Mouse (Mus musculus) thymus, adult 2 months (tissue): Measurements from ENCODE around the gene Tcta. TPM values are rescaled to one million over a fixed set of nuclear protein-coding genes. Genes with fewer than 3 reads are reported as not detected.

Source experiments
- DNase-seq: peaks from one replicate; pipeline ENCODE4 v3.0.0; 2021
- H3K27ac ChIP-seq: fragments of 200-500 bp; 2 replicates; pipeline ENCODE4 v1.5.1; 2012; ENCODE audit warnings: low read length, control low read depth; ENCODE audit not compliant: control insufficient read depth, insufficient read depth
- H3K27me3 ChIP-seq: fragments of 200-500 bp; 2 replicates; pipeline ENCODE4 v1.6.1; 2012; ENCODE audit warnings: mild to moderate bottlenecking, low read length, moderate library complexity, mixed read lengths; ENCODE audit not compliant: control insufficient read depth, insufficient read depth
- H3K36me3 ChIP-seq: fragments of 200-500 bp; 2 replicates; pipeline ENCODE4 v1.6.1; 2012; ENCODE audit warnings: mild to moderate bottlenecking, low read length, moderate library complexity; ENCODE audit not compliant: control insufficient read depth, insufficient read depth
- H3K4me1 ChIP-seq: fragments of 200-500 bp; replicated peaks from 2 replicates; pipeline ENCODE4 v1.6.1; 2012; ENCODE audit warnings: low read length; ENCODE audit not compliant: control insufficient read depth, insufficient read depth
- H3K4me3 ChIP-seq: fragments of 200-500 bp; 2 replicates; pipeline ENCODE4 v1.5.1; 2012; ENCODE audit warnings: mild to moderate bottlenecking, low read length, control low read depth, moderate library complexity; ENCODE audit not compliant: control insufficient read depth, insufficient read depth
- CTCF ChIP-seq: fragments of 200-500 bp; IDR thresholded peaks from 2 replicates; pipeline ENCODE4 v1.5.1; 2012; ENCODE audit warnings: mild to moderate bottlenecking, control low read depth, low read length, moderate library complexity, borderline replicate concordance; ENCODE audit not compliant: control insufficient read depth, poor library complexity, insufficient read depth; ENCODE audit errors: extremely low read depth
- POLR2A ChIP-seq: fragments of 200-500 bp; IDR thresholded peaks from 2 replicates; pipeline ENCODE4 v1.6.1; 2012; ENCODE audit warnings: mild to moderate bottlenecking, low read length, control low read depth, moderate library complexity; ENCODE audit not compliant: control insufficient read depth, poor library complexity, insufficient read depth; ENCODE audit errors: extremely low read depth
- WGBS: fragments of 180-500 bp; shearing (Covaris S2); methylation state at CpG from one replicate; pipeline ENCODE4 v1.1.7; 2018; 5-methylcytosine and 5-hydroxymethylcytosine counted together
- polyA plus RNA-seq: library from polyadenylated mRNA; depleted of rRNA; stranded (reverse); fragments of >200 nt; gene quantifications from 2 replicates; pipeline ENCODE4 v1.2.3, GENCODE M21; 2012; rRNA removed

The Tcta gene
- polyA plus RNA-seq: 31.1 and 43.4 TPM in 2 replicates

- under 1% methylated on average over 81 of the region's 81 CpGs for WGBS
- TF ChIP-seq POLR2A: peak; percentile 92
- peak; percentile 44; the same call in 1 of the 2 replicates for TF ChIP-seq CTCF
- Histone ChIP-seq H3K4me3 (peak within 1 kb of the TSS; percentile 95), H3K4me1 (peaks cover 9% of the 10 kb centered on the region), H3K27me3 (no peaks in the 10 kb centered on the region), H3K27ac (peak within 1 kb of the TSS; percentile 95), H3K36me3 (no peaks in the 10 kb centered on the region)
- DNase-seq: peak; percentile 98
Observed at GRCm38 (mm10) chr9:108305629-108306520, at the start of gene Tcta, which contains the start of gene Rhoa. Gene Tcta (minus strand): TSS chr9:108306160. Gene Rhoa (plus strand): TSS chr9:108306129.

- Histone ChIP-seq H3K4me3 (no peak overlapping the region), H3K36me3 (peaks cover 35% of the 10 kb centered on the region), H3K27ac (no peak overlapping the region), H3K4me1 (peaks cover 10% of the 10 kb centered on the region; the same call in 1 of the 2 replicates), H3K27me3 (no peaks in the 10 kb centered on the region)
- WGBS: 98% methylated on average over 4 of the region's 4 CpGs
- DNase-seq: no peak
- no peak for TF ChIP-seq POLR2A
- TF ChIP-seq CTCF: no peak
Observed at GRCm38 (mm10) chr9:108349727-108350126, 43.8 kb upstream of the Tcta start.

- peaks cover 11% of the 10 kb centered on the region; the same call in 1 of the 2 replicates for H3K4me1 ChIP-seq
- TF ChIP-seq POLR2A (no peak), CTCF (no peak)
- no peak for DNase-seq
- WGBS: under 1% methylated on average over 14 of the region's 14 CpGs
- H3K4me3 ChIP-seq: peak overlapping the region; percentile 63
- no peak overlapping the region for H3K27ac ChIP-seq
- H3K27me3 ChIP-seq: no peaks in the 10 kb centered on the region
- H3K36me3 ChIP-seq: peaks cover 26% of the 10 kb centered on the region
Observed at GRCm38 (mm10) chr9:108348290-108348680, 42.3 kb upstream of the Tcta start.

- Histone ChIP-seq H3K27me3 (no peaks in the 10 kb centered on the region), H3K4me3 (peak within 1 kb of the TSS; percentile 63), H3K27ac (peak within 1 kb of the TSS; percentile 6), H3K36me3 (peaks cover 20% of the 10 kb centered on the region), H3K4me1 (peaks cover 15% of the 10 kb centered on the region)
- TF ChIP-seq CTCF: peak; percentile 49; the same call in 1 of the 2 replicates
- TF ChIP-seq POLR2A: peak; percentile 75
- under 1% methylated on average over 75 of the region's 75 CpGs for WGBS
- peak; percentile 82 for DNase-seq
Observed at GRCm38 (mm10) chr9:108347540-108348289, 41.8 kb upstream of the Tcta start, which contains the start of gene Usp4. Gene Usp4 (plus strand): TSS chr9:108347853.

- no peaks in the 10 kb centered on the region for H3K27me3 ChIP-seq
- no peak for DNase-seq
- peaks cover 17% of the 10 kb centered on the region for H3K4me1 ChIP-seq
- peak overlapping the region; percentile 6 for H3K27ac ChIP-seq
- TF ChIP-seq CTCF (no peak), POLR2A (no peak)
- WGBS: 3% methylated on average over 11 of the region's 11 CpGs
- H3K36me3 ChIP-seq: peaks cover 13% of the 10 kb centered on the region
- H3K4me3 ChIP-seq: peak overlapping the region; percentile 63
Observed at GRCm38 (mm10) chr9:108347024-108347423, 41.1 kb upstream of the Tcta start.

GRCm38 (mm10) chr9:108344471-108344870 is 38.5 kb upstream of the Tcta start:
- H3K36me3 ChIP-seq: no peaks in the 10 kb centered on the region
- H3K27me3 ChIP-seq: no peaks in the 10 kb centered on the region
- no peak for DNase-seq
- no peak overlapping the region for H3K4me3 ChIP-seq
- H3K4me1 ChIP-seq: peaks cover 35% of the 10 kb centered on the region
- 92% methylated on average over 4 of the region's 4 CpGs for WGBS
- no peak for TF ChIP-seq POLR2A
- TF ChIP-seq CTCF: no peak
- no peak overlapping the region for H3K27ac ChIP-seq
